Mouse (Mus musculus) layer of hippocampus, adult 18-20 months (tissue): ENCODE measurements at regions not wholly inside any gene's neighbourhood (a gene's known extent, or its start where the extent isn't known, plus 50 kb on each side); places are given as distances from the start of the nearest gene placed in this dataset.

ENCODE experiments used
- DNase-seq, 2 experiments: peaks; one replicate each; pipeline ENCODE4 v3.0.0; 2022; ENCODE audit warnings: low spot score in 2 of 2

GRCm38 (mm10) chr10:72549564-72549963 lies 105.1 kb upstream of the Zwint start:
- DNase-seq, result no peak

GRCm38 (mm10) chr10:72551561-72551960 lies 103.1 kb upstream of the Zwint start:
- DNase-seq, result no peak

- no peak for DNase-seq
Measured at GRCm38 (mm10) chr10:72573991-72574652, 80.5 kb upstream of the Zwint start.

GRCm38 (mm10) chr10:72577713-72578112 lies 76.9 kb upstream of the Zwint start:
- DNase-seq, result no peak

- DNase-seq, result no peak
Measured at GRCm38 (mm10) chr10:72578501-72578900, 76.1 kb upstream of the Zwint start.

- DNase-seq, result no peak
Measured at GRCm38 (mm10) chr10:72581311-72581710, 73.3 kb upstream of the Zwint start.

GRCm38 (mm10) chr10:72588561-72588960 lies 66.1 kb upstream of the Zwint start:
- DNase-seq, result no peak

- no peak for DNase-seq
Measured at GRCm38 (mm10) chr10:72593049-72593448, 61.6 kb upstream of the Zwint start.
